Mouse (Mus musculus) embryonic facial prominence, embryonic 12.5 days (tissue): ENCODE results near the gene Adck2. TPM values are rescaled to one million over a fixed set of nuclear protein-coding genes. Genes with fewer than 3 reads are reported as not detected.
A peak's percentile ranks its signal among the peaks of the same experiment; 100 is the strongest.

ENCODE experiments used
- ATAC-seq: fragments of 200-750 bp; cut with Nextera tagmentation; 2 replicates; pipeline ENCODE4 v1.8.0; 2017; ENCODE audit not compliant: insufficient number of reproducible peaks, insufficient read depth, low FRiP score, low TSS enrichment
- H3K27ac ChIP-seq: fragments of 300-500 bp; sonication (generic); 2 replicates; pipeline ENCODE4 v1.5.1; 2016; ENCODE audit warnings: mild to moderate bottlenecking
- H3K27me3 ChIP-seq: fragments of 300-500 bp; sonication (generic); 2 replicates; pipeline ENCODE4 v1.6.1; 2016; ENCODE audit warnings: mild to moderate bottlenecking, moderate library complexity
- H3K36me3 ChIP-seq: fragments of 300-500 bp; sonication (generic); 2 replicates; pipeline ENCODE4 v1.6.1; 2016; ENCODE audit warnings: mild to moderate bottlenecking
- H3K4me1 ChIP-seq: fragments of 300-500 bp; sonication (generic); 2 replicates; pipeline ENCODE4 v1.6.1; 2016
- H3K4me2 ChIP-seq: fragments of 300-500 bp; sonication (generic); replicated peaks from 2 replicates; pipeline ENCODE4 v1.6.1; 2016; ENCODE audit warnings: mild to moderate bottlenecking, moderate library complexity
- H3K4me3 ChIP-seq: fragments of 300-500 bp; sonication (generic); 2 replicates; pipeline ENCODE4 v1.5.1; 2016; ENCODE audit warnings: mild to moderate bottlenecking
- H3K9ac ChIP-seq: fragments of 300-500 bp; sonication (generic); 2 replicates; pipeline ENCODE4 v1.6.1; 2016; ENCODE audit warnings: mild to moderate bottlenecking, moderate library complexity
- H3K9me3 ChIP-seq: fragments of 300-500 bp; sonication (generic); 2 replicates; pipeline ENCODE4 v1.6.1; 2016; ENCODE audit warnings: mild to moderate bottlenecking, moderate library complexity
- WGBS: fragments of 180-500 bp; shearing (Covaris S2); methylation state at CpG from one replicate; pipeline ENCODE4 v1.1.7; 2016; 5-methylcytosine and 5-hydroxymethylcytosine counted together
- polyA plus RNA-seq: library from polyadenylated mRNA; unstranded; fragments of >200 nt; fragmentation: Nextera tagmentation; extraction: Ambion mirVana; gene quantifications from 2 replicates; pipeline ENCODE4 v1.2.1, GENCODE M21; 2016

The Adck2 gene
- 40.5 and 41.1 TPM in 2 replicates for polyA plus RNA-seq

- peak; percentile 94 for ATAC-seq
- under 1% methylated on average over 45 of the region's 49 CpGs for WGBS
- Histone ChIP-seq H3K4me1 (peaks cover 11% of the 10 kb centered on the region), H3K36me3 (peaks cover 23% of the 10 kb centered on the region; the same call in 1 of the 2 replicates), H3K27ac (peak within 1 kb of the TSS; percentile 93), H3K4me2 (peak within 1 kb of the TSS; percentile 86), H3K9me3 (no peaks in the 10 kb centered on the region), H3K27me3 (no peaks in the 10 kb centered on the region), H3K4me3 (peak within 1 kb of the TSS; percentile 85), H3K9ac (peak within 1 kb of the TSS; percentile 83)
These were observed at the start of gene Adck2 for GRCm38 (mm10) chr6:39573791-39574554. TSS of gene Adck2 (plus strand) at chr6:39573873.

- H3K36me3 ChIP-seq = peaks cover 18% of the 10 kb centered on the region
- no peak overlapping the region for H3K27ac ChIP-seq
- no peak overlapping the region for H3K4me2 ChIP-seq
- H3K9ac ChIP-seq = no peak overlapping the region
- WGBS = 76% methylated on average over 10 of the region's 10 CpGs
- H3K4me1 ChIP-seq = peaks cover 19% of the 10 kb centered on the region
- no peaks in the 10 kb centered on the region for H3K9me3 ChIP-seq
- no peak overlapping the region for H3K4me3 ChIP-seq
- no peaks in the 10 kb centered on the region for H3K27me3 ChIP-seq
- no peak for ATAC-seq
These were observed 46.9 kb upstream of the Adck2 start for GRCm38 (mm10) chr6:39526797-39527196.

GRCm38 (mm10) chr6:39527337-39527784 is 46.3 kb upstream of the Adck2 start:
- no peak overlapping the region for H3K4me3 ChIP-seq
- no peak overlapping the region for H3K4me2 ChIP-seq
- ATAC-seq = no peak
- H3K9me3 ChIP-seq = no peaks in the 10 kb centered on the region
- no peak overlapping the region for H3K9ac ChIP-seq
- peaks cover 19% of the 10 kb centered on the region for H3K4me1 ChIP-seq
- 90% methylated on average over 7 of the region's 7 CpGs for WGBS
- no peaks in the 10 kb centered on the region for H3K27me3 ChIP-seq
- peaks cover 12% of the 10 kb centered on the region for H3K36me3 ChIP-seq
- H3K27ac ChIP-seq = no peak overlapping the region

- WGBS = 77% methylated on average over 4 of the region's 4 CpGs
- Histone ChIP-seq H3K4me2 (no peak overlapping the region), H3K27ac (no peak overlapping the region), H3K9me3 (no peaks in the 10 kb centered on the region), H3K4me1 (peaks cover 19% of the 10 kb centered on the region), H3K36me3 (peaks cover 8% of the 10 kb centered on the region), H3K27me3 (no peaks in the 10 kb centered on the region), H3K9ac (no peak overlapping the region), H3K4me3 (no peak overlapping the region)
- ATAC-seq = no peak
These were observed 45.9 kb upstream of the Adck2 start for GRCm38 (mm10) chr6:39527811-39528210.

- WGBS = 25% methylated on average over 12 of the region's 12 CpGs
- Histone ChIP-seq H3K4me2 (peak overlapping the region; percentile 17), H3K9me3 (peaks cover under 1% of the 10 kb centered on the region; the same call in 1 of the 2 replicates), H3K27me3 (no peaks in the 10 kb centered on the region), H3K9ac (0 out of 2 replicates have a peak overlapping the region, but pooled peaks have one; percentile 30), H3K36me3 (0 out of 2 replicates have a peak, but pooled peaks cover 2% of the 10 kb centered on the region), H3K4me1 (peaks cover 19% of the 10 kb centered on the region), H3K27ac (peak overlapping the region; percentile 70), H3K4me3 (no peak overlapping the region)
- ATAC-seq = peak; percentile 64
These were observed 44.8 kb upstream of the Adck2 start for GRCm38 (mm10) chr6:39528671-39529535.

- Histone ChIP-seq H3K4me3 (no peak overlapping the region), H3K9ac (no peak overlapping the region), H3K4me1 (peaks cover 20% of the 10 kb centered on the region), H3K36me3 (0 out of 2 replicates have a peak, but pooled peaks cover 4% of the 10 kb centered on the region), H3K4me2 (no peak overlapping the region), H3K9me3 (peaks cover 3% of the 10 kb centered on the region; the same call in 1 of the 2 replicates), H3K27ac (no peak overlapping the region), H3K27me3 (no peaks in the 10 kb centered on the region)
- ATAC-seq = no peak
These were observed 38.7 kb upstream of the Adck2 start for GRCm38 (mm10) chr6:39534944-39535343.

GRCm38 (mm10) chr6:39536621-39537020 is 37.1 kb upstream of the Adck2 start:
- no peak overlapping the region for H3K4me2 ChIP-seq
- WGBS = 24% methylated on average over 1 of the region's 1 CpGs
- H3K27me3 ChIP-seq = no peaks in the 10 kb centered on the region
- H3K9me3 ChIP-seq = peaks cover 3% of the 10 kb centered on the region; the same call in 1 of the 2 replicates
- peaks cover 30% of the 10 kb centered on the region for H3K4me1 ChIP-seq
- H3K36me3 ChIP-seq = 0 out of 2 replicates have a peak, but pooled peaks cover 4% of the 10 kb centered on the region
- H3K4me3 ChIP-seq = no peak overlapping the region
- H3K9ac ChIP-seq = no peak overlapping the region
- no peak for ATAC-seq
- H3K27ac ChIP-seq = no peak overlapping the region

- Histone ChIP-seq H3K9me3 (peaks cover 3% of the 10 kb centered on the region; the same call in 1 of the 2 replicates), H3K9ac (no peak overlapping the region), H3K4me3 (no peak overlapping the region), H3K4me1 (peaks cover 31% of the 10 kb centered on the region), H3K4me2 (no peak overlapping the region), H3K27ac (no peak overlapping the region), H3K36me3 (0 out of 2 replicates have a peak, but pooled peaks cover 4% of the 10 kb centered on the region), H3K27me3 (no peaks in the 10 kb centered on the region)
- no peak for ATAC-seq
- 96% methylated on average over 5 of the region's 5 CpGs for WGBS
These were observed 36.4 kb upstream of the Adck2 start for GRCm38 (mm10) chr6:39537276-39537675.

- Histone ChIP-seq H3K9ac (no peak overlapping the region), H3K4me1 (peaks cover 41% of the 10 kb centered on the region), H3K27ac (peak overlapping the region; percentile 69; the same call in 1 of the 2 replicates), H3K9me3 (peaks cover 3% of the 10 kb centered on the region; the same call in 1 of the 2 replicates), H3K4me3 (no peak overlapping the region), H3K36me3 (0 out of 2 replicates have a peak, but pooled peaks cover 4% of the 10 kb centered on the region), H3K27me3 (no peaks in the 10 kb centered on the region), H3K4me2 (no peak overlapping the region)
- ATAC-seq = no peak
- 49% methylated on average over 8 of the region's 8 CpGs for WGBS
These were observed 35.4 kb upstream of the Adck2 start for GRCm38 (mm10) chr6:39538227-39538626.

GRCm38 (mm10) chr6:39539679-39540155 is 34.0 kb upstream of the Adck2 start:
- ATAC-seq = 0 out of 2 replicates have a peak, but pooled peaks have one; percentile 31
- 9% methylated on average over 7 of the region's 7 CpGs for WGBS

GRCm38 (mm10) chr6:39540563-39540962 is 33.1 kb upstream of the Adck2 start:
- no peaks in the 10 kb centered on the region for H3K36me3 ChIP-seq
- peak overlapping the region; percentile 69; the same call in 1 of the 2 replicates for H3K27ac ChIP-seq
- WGBS = 45% methylated on average over 2 of the region's 2 CpGs
- H3K4me3 ChIP-seq = no peak overlapping the region
- H3K9ac ChIP-seq = no peak overlapping the region
- H3K4me1 ChIP-seq = peaks cover 61% of the 10 kb centered on the region
- ATAC-seq = no peak
- no peaks in the 10 kb centered on the region for H3K27me3 ChIP-seq
- H3K4me2 ChIP-seq = no peak overlapping the region
- no peaks in the 10 kb centered on the region for H3K9me3 ChIP-seq

More at GRCm38 (mm10) chr6:39539679-39540155, 34.0 kb upstream of the Adck2 start:
- Histone ChIP-seq H3K4me2 (peak overlapping the region; percentile 26; the same call in 1 of the 2 replicates), H3K27ac (peak overlapping the region; percentile 69), H3K4me1 (peaks cover 56% of the 10 kb centered on the region), H3K9me3 (no peaks in the 10 kb centered on the region), H3K4me3 (no peak overlapping the region), H3K36me3 (no peaks in the 10 kb centered on the region), H3K27me3 (no peaks in the 10 kb centered on the region), H3K9ac (no peak overlapping the region)
